Mouse (Mus musculus) heart, postnatal 0 days (tissue): Measurements from ENCODE around the gene Amn1.
"Not testable (repeated sequence)": the region's sequence is repeated elsewhere in the genome, so short reads cannot be mapped to it uniquely, and the experiment has no call there.

ENCODE experiments used
- CTCF ChIP-seq: IDR thresholded peaks from 2 replicates; pipeline ENCODE4 v1.5.1; 2016; ENCODE audit warnings: antibody characterized with exemption, control low read depth, low read depth
- EP300 ChIP-seq: IDR thresholded peaks from 2 replicates; pipeline ENCODE4 v1.6.1; 2016; ENCODE audit warnings: antibody characterized with exemption, low read depth

DNA sequence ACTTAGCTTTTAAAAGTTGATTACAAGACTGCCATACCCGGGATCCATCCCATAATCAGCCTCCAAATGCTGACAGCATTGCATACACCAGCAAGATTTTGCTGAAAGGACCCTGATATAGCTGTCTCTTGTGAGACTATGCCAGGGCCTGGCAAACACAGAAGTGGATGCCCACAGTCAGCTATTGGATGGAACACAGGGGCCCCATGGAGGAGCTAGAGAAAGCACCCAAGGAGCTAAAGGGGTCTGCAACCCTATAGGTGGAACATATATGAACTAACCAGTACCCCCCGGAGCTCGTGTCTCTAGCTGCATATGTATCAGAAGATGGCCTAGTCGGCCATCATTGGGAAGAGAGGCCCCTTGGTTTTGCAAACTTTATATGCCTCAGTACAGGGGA lies 18.5 kb downstream of the Amn1 start:
- not testable (repeated sequence) for TF ChIP-seq EP300, CTCF
